Mouse (Mus musculus) layer of hippocampus, adult 11-12 months (tissue): ENCODE data around the gene Rnase13.
"Not testable (repeated sequence)": the region's sequence is repeated elsewhere in the genome, so short reads cannot be mapped to it uniquely, and the experiment has no call there.

ENCODE experiments used
- DNase-seq: peaks from one replicate; pipeline ENCODE4 v3.0.0; 2022; ENCODE audit warnings: low spot score

Gene Rnase13

GRCm38 (mm10) chr14:51922571-51922865 is at the start of gene Rnase13:
Gene Rnase13 (minus strand): TSS chr14:51922773.
- DNase-seq: no peak

- DNase-seq: no peak
Measured at GRCm38 (mm10) chr14:51967400-51967799, 44.8 kb upstream of the Rnase13 start.

- no peak for DNase-seq
Measured at GRCm38 (mm10) chr14:51960316-51960715, 37.7 kb upstream of the Rnase13 start.

GRCm38 (mm10) chr14:51943336-51943735 is 20.8 kb upstream of the Rnase13 start:
- DNase-seq: no peak

GRCm38 (mm10) chr14:51942236-51942635 is 19.7 kb upstream of the Rnase13 start:
- no peak for DNase-seq

- DNase-seq: no peak
Measured at GRCm38 (mm10) chr14:51941577-51941976, 19.0 kb upstream of the Rnase13 start.

- no peak for DNase-seq
Measured at GRCm38 (mm10) chr14:51940944-51941560, 18.5 kb upstream of the Rnase13 start.

GRCm38 (mm10) chr14:51939005-51939404 is 16.4 kb upstream of the Rnase13 start:
- no peak for DNase-seq

GRCm38 (mm10) chr14:51932092-51933020 is 9.8 kb upstream of the Rnase13 start:
- no peak for DNase-seq

- DNase-seq: peak; percentile 77
Measured at GRCm38 (mm10) chr14:51930824-51931223, 8.3 kb upstream of the Rnase13 start.

- DNase-seq: no peak
Measured at GRCm38 (mm10) chr14:51929968-51930367, 7.4 kb upstream of the Rnase13 start.

- DNase-seq: peak; percentile 64
Measured at GRCm38 (mm10) chr14:51929309-51929943, 6.9 kb upstream of the Rnase13 start.

- not testable (repeated sequence) for DNase-seq
Measured at GRCm38 (mm10) chr14:51926930-51927329, 4.4 kb upstream of the Rnase13 start.

GRCm38 (mm10) chr14:51923492-51923891 is 919 bp upstream of the Rnase13 start:
- no peak for DNase-seq

- DNase-seq: no peak
Measured at GRCm38 (mm10) chr14:51922910-51923309, 337 bp upstream of the Rnase13 start.

GRCm38 (mm10) chr14:51921759-51922570 is 608 bp downstream of the Rnase13 start:
- peak; percentile 55 for DNase-seq

- no peak for DNase-seq
Measured at GRCm38 (mm10) chr14:51918966-51919365, 3.6 kb downstream of the Rnase13 start.

GRCm38 (mm10) chr14:51918125-51918524 is 4.4 kb downstream of the Rnase13 start, which contains the start of gene Tppp2:
Gene Tppp2 (plus strand): TSS chr14:51918425.
- DNase-seq: no peak

- no peak for DNase-seq
Measured at GRCm38 (mm10) chr14:51916539-51916938, 6.0 kb downstream of the Rnase13 start.

- no peak for DNase-seq
Measured at GRCm38 (mm10) chr14:51915030-51915429, 7.5 kb downstream of the Rnase13 start.

- peak; percentile 75 for DNase-seq
Measured at GRCm38 (mm10) chr14:51913960-51914762, 8.4 kb downstream of the Rnase13 start, which contains the start of gene Ndrg2. Gene Ndrg2 (minus strand): TSS chr14:51914158.
